Mouse (Mus musculus) forebrain, embryonic 14.5 days (tissue): Measurements from ENCODE around the gene Kbtbd4. TPM values are rescaled to one million over a fixed set of nuclear protein-coding genes. Genes with fewer than 3 reads are reported as not detected.

ENCODE experiments used
- ATAC-seq: fragments of 200-750 bp; cut with Nextera tagmentation; 2 replicates; pipeline ENCODE4 v1.8.0; 2017; ENCODE audit warnings: mild to moderate bottlenecking, moderate library complexity
- DNase-seq: peaks from one replicate; pipeline ENCODE4 v3.0.0-alpha.2; 2015; ENCODE audit warnings: low spot score
- H3K27ac ChIP-seq: fragments of 300-500 bp; sonication (generic); 2 replicates; pipeline ENCODE4 v1.5.1; 2014; ENCODE audit warnings: low read depth, mild to moderate bottlenecking, control low read depth, low read length, moderate library complexity
- H3K27me3 ChIP-seq: fragments of 300-500 bp; sonication (generic); replicated peaks from 2 replicates; pipeline ENCODE4 v1.6.1; 2014; ENCODE audit warnings: low read length, control low read depth, mixed read lengths; ENCODE audit not compliant: control insufficient read depth, insufficient read depth
- H3K36me3 ChIP-seq: fragments of 300-500 bp; sonication (generic); 2 replicates; pipeline ENCODE4 v1.6.1; 2014; ENCODE audit warnings: low read length, control low read depth; ENCODE audit not compliant: control insufficient read depth, insufficient read depth
- H3K4me1 ChIP-seq: fragments of 300-500 bp; sonication (generic); 2 replicates; pipeline ENCODE4 v1.6.1; 2014; ENCODE audit warnings: antibody characterized with exemption, low read length, control low read depth; ENCODE audit not compliant: control insufficient read depth, insufficient read depth
- H3K4me2 ChIP-seq: fragments of 300-500 bp; sonication (generic); 2 replicates; pipeline ENCODE4 v1.6.1; 2014; ENCODE audit warnings: mild to moderate bottlenecking, control low read depth, low read length
- H3K4me3 ChIP-seq: fragments of 300-500 bp; sonication (generic); 2 replicates; pipeline ENCODE4 v1.5.1; 2014; ENCODE audit warnings: low read depth, low read length, control low read depth
- H3K9ac ChIP-seq: fragments of 300-500 bp; sonication (generic); 2 replicates; pipeline ENCODE4 v1.6.1; 2014; ENCODE audit warnings: mild to moderate bottlenecking, low read length, control low read depth, moderate library complexity
- H3K9me3 ChIP-seq: fragments of 300-500 bp; sonication (generic); replicated peaks from 2 replicates; pipeline ENCODE4 v1.6.1; 2016; ENCODE audit warnings: low read length, control low read depth, mixed read lengths; ENCODE audit not compliant: control insufficient read depth
- WGBS: fragments of 180-500 bp; shearing (Covaris S2); extraction: QIAGEN DNeasy Blood & Tissue Kit; methylation state at CpG from one replicate; pipeline ENCODE4 v1.1.7; 2014; 5-methylcytosine and 5-hydroxymethylcytosine counted together
- polyA plus RNA-seq: library from polyadenylated mRNA; unstranded; fragments of >200 nt; fragmentation: Nextera tagmentation; extraction: Ambion mirVana; gene quantifications from 2 replicates; pipeline ENCODE4 v1.2.1, GENCODE M21; 2014

Gene Kbtbd4
- polyA plus RNA-seq, 1 experiment from 2014 or later = 55.9 TPM

GRCm38 (mm10) chr2:90958856-90959255 is 54.3 kb downstream of the Kbtbd4 start:
- Histone ChIP-seq H3K27me3 (no peaks in the 10 kb centered on the region), H3K9ac (no peak overlapping the region), H3K36me3 (no peaks in the 10 kb centered on the region), H3K4me1 (peaks cover 8% of the 10 kb centered on the region; the same call in 1 of the 2 replicates), H3K4me2 (no peak overlapping the region), H3K4me3 (no peak overlapping the region), H3K9me3 (no peaks in the 10 kb centered on the region), H3K27ac (no peak overlapping the region)
- ATAC-seq (no peak), DNase-seq (no peak)
- 90% methylated on average over 3 of the region's 3 CpGs for WGBS

GRCm38 (mm10) chr2:90960012-90960411 is 55.5 kb downstream of the Kbtbd4 start:
- Histone ChIP-seq H3K4me1 (peaks cover 13% of the 10 kb centered on the region; the same call in 1 of the 2 replicates), H3K36me3 (no peaks in the 10 kb centered on the region), H3K4me2 (no peak overlapping the region), H3K4me3 (no peak overlapping the region), H3K9ac (no peak overlapping the region), H3K9me3 (no peaks in the 10 kb centered on the region), H3K27me3 (no peaks in the 10 kb centered on the region), H3K27ac (no peak overlapping the region)
- no peak for DNase-seq
- WGBS = 95% methylated on average over 2 of the region's 2 CpGs
- no peak for ATAC-seq

Other genes starting within 250 kb of the Kbtbd4 start
- 31.0 and 31.9 TPM in 2 replicates for gene Nup160, start 227.5 kb upstream of the Kbtbd4 start, polyA plus RNA-seq
- gene Fnbp4, start 159.4 kb upstream of the Kbtbd4 start, polyA plus RNA-seq = 48.9 and 70.3 TPM in 2 replicates
- 0.89 and 1.2 TPM in 2 replicates for gene Agbl2, start 122.0 kb upstream of the Kbtbd4 start, polyA plus RNA-seq
- 318 and 353 TPM in 2 replicates for gene Mtch2, start 57.6 kb upstream of the Kbtbd4 start, polyA plus RNA-seq
- gene C1qtnf4, start 18.9 kb upstream of the Kbtbd4 start, polyA plus RNA-seq = 18.4 and 18.8 TPM in 2 replicates
- 230 and 240 TPM in 2 replicates for gene Ndufs3, start 87 bp downstream of the Kbtbd4 start, polyA plus RNA-seq
- 76.4 and 91.0 TPM in 2 replicates for gene Celf1, start 35.6 kb downstream of the Kbtbd4 start, polyA plus RNA-seq
- gene Rapsn, start 130.9 kb downstream of the Kbtbd4 start, polyA plus RNA-seq = 0.95 and 1.2 TPM in 2 replicates
- 298 and 304 TPM in 2 replicates for gene Psmc3, start 149.3 kb downstream of the Kbtbd4 start, polyA plus RNA-seq
- gene Slc39a13, start 165.7 kb downstream of the Kbtbd4 start, polyA plus RNA-seq = 16.1 and 18.0 TPM in 2 replicates
- 2.4 and 2.9 TPM in 2 replicates for gene Spi1, start 177.7 kb downstream of the Kbtbd4 start, polyA plus RNA-seq
- not detected in 2 replicates for gene Mybpc3, start 213.4 kb downstream of the Kbtbd4 start, polyA plus RNA-seq